Mouse (Mus musculus): ENCODE measurements around the gene Lingo4.

- no peak for TF ChIP-seq FLI1 (IDR thresholded peaks at IDR 0.05; ENCODE audit: low read length)
- TF ChIP-seq GATA1 (IDR thresholded peaks at IDR 0.05; ENCODE audit: borderline replicate concordance, low read length), result no peak
Observed at GRCm38 (mm10) chr3:94382308-94382707, 16.0 kb upstream of the Lingo4 start.

Measured in megakaryocyte, embryonic 14.5 days (primary cell).